10 mouse cellular contexts compared by ENCODE assay signal in genomic region chr5:118756078-118756477, GRCm38 (mm10).
DNase-seq lines count a peak whose midpoint lies in the region; ATAC-seq and TF ChIP-seq lines count a peak whose summit lies in the region.
"Had no signal": no experiment of that assay in that cellular context is flagged by ENCODE, and none has a peak within 500 bp of the region (broad histone marks: within the 10 kb centered on the region; RNA-seq: fewer than 3 reads in every experiment).

No protein-coding gene starts in this region.

- DNase-seq in heart, postnatal 10 days: peak; percentile 19 to 32
- no peak for DNase-seq in heart, postnatal 14 days
- DNase-seq in lung, embryonic 14.5 days: peak; percentile 27
- DNase-seq in lung, postnatal 36 days: no peak
- no peak for DNase-seq in right cerebral cortex, adult 18-20 months
- DNase-seq: gastrocnemius, postnatal 14 days had no signal

- peaks cover 95% of the 10 kb centered on the region for H3K36me3 ChIP-seq in lung, embryonic 14.5 days (ENCODE audit: insufficient read depth)
- H3K36me3 ChIP-seq in small intestine, adult 2 months (ENCODE audit: control insufficient read depth, insufficient read depth, low read length): peaks cover 82% of the 10 kb centered on the region

- H3K9me3 ChIP-seq in lung, embryonic 14.5 days (ENCODE audit: low read depth, low read length): no peaks in the 10 kb centered on the region
- H3K9me3 ChIP-seq: kidney, embryonic 15.5 days had no signal

- H3K27me3 ChIP-seq in lung, embryonic 14.5 days (ENCODE audit: insufficient read depth, low read length): no peaks in the 10 kb centered on the region
- no peaks in the 10 kb centered on the region for H3K27me3 ChIP-seq in small intestine, adult 2 months (ENCODE audit: control insufficient read depth, insufficient read depth, low read length)
- H3K27me3 ChIP-seq: kidney, embryonic 15.5 days had no signal

- no peak overlapping the region for H3K9ac ChIP-seq in lung, embryonic 14.5 days
- H3K9ac ChIP-seq: kidney, embryonic 15.5 days had no signal

- no peak for TF ChIP-seq POLR2A in bone marrow, adult 2 months (IDR thresholded peaks at IDR 0.05; ENCODE audit: borderline replicate concordance, control insufficient read depth, low read depth, low read length)
- no peak for TF ChIP-seq POLR2A in small intestine, adult 2 months (IDR thresholded peaks at IDR 0.05; ENCODE audit: low read depth, low read length)

- no peak overlapping the region for H3K4me2 ChIP-seq in lung, embryonic 14.5 days
- H3K4me2 ChIP-seq: kidney, embryonic 15.5 days had no signal

- TF ChIP-seq CTCF in lung, embryonic 14.5 days (IDR thresholded peaks at IDR 0.05; ENCODE audit: low read depth): peak; percentile 44
- peak; percentile 18; the same call in 1 of the 2 replicates for TF ChIP-seq CTCF in bone marrow, adult 2 months (IDR thresholded peaks at IDR 0.05; ENCODE audit: control insufficient read depth, insufficient read depth, low read length)
- TF ChIP-seq CTCF in small intestine, adult 2 months (IDR thresholded peaks at IDR 0.05; ENCODE audit: extremely low read depth, insufficient read length, insufficient replicate concordance, low read depth, low read length): peak; percentile 23; the same call in 1 of the 2 replicates

- H3K4me1 ChIP-seq in lung, embryonic 14.5 days (ENCODE audit: insufficient read depth): no peaks in the 10 kb centered on the region
- H3K4me1 ChIP-seq in bone marrow, adult 2 months (ENCODE audit: control insufficient read depth, insufficient read depth, low read length): no peaks in the 10 kb centered on the region
- H3K4me1 ChIP-seq in small intestine, adult 2 months (ENCODE audit: control insufficient read depth, insufficient read depth, insufficient read length, low read length): peaks cover 2% of the 10 kb centered on the region

- no peak overlapping the region for H3K4me3 ChIP-seq in lung, embryonic 14.5 days (ENCODE audit: low read depth, low read length)
- H3K4me3 ChIP-seq in bone marrow, adult 2 months (replicated peaks; ENCODE audit: control insufficient read depth, low read depth, low read length): no peak overlapping the region
- H3K4me3 ChIP-seq in small intestine, adult 2 months (ENCODE audit: low read depth, low read length): no peak overlapping the region
- H3K4me3 ChIP-seq: kidney, embryonic 15.5 days had no signal

- 67% methylated on average over 2 of the region's 2 CpGs for WGBS in lung, embryonic 14.5 days
- WGBS in bone marrow, adult 2 months: 80% methylated on average over 2 of the region's 2 CpGs
- 61% methylated on average over 2 of the region's 2 CpGs for WGBS in small intestine, adult 2 months

- no peak overlapping the region for H3K27ac ChIP-seq in lung, embryonic 14.5 days (ENCODE audit: low read depth)
- no peak overlapping the region for H3K27ac ChIP-seq in bone marrow, adult 2 months (ENCODE audit: control insufficient read depth, insufficient read depth, low read depth, low read length, poor library complexity)
- no peak overlapping the region for H3K27ac ChIP-seq in small intestine, adult 2 months (ENCODE audit: insufficient read depth, low read depth, low read length)
- H3K27ac ChIP-seq: kidney, embryonic 15.5 days had no signal

- no peak for ATAC-seq in lung, embryonic 14.5 days (ENCODE audit: insufficient read depth)
- ATAC-seq in megakaryocyte-erythroid progenitor cell, adult 5-6 weeks (replicated peaks; ENCODE audit: low FRiP score, low TSS enrichment, poor library complexity, severe bottlenecking): no peak

- intact Hi-C loops in heart, postnatal 10 days (cut with DNase I): loop anchor here (1.0 kb wide), 1 partner anchor 487 kb away; no protein-coding TSS in a partner anchor
- intact Hi-C loops in heart, postnatal 14 days (cut with DNase I): no loop called here

Comparison
In these comparisons a context has a peak if more than half of its experiments do, and no peak if none do; other contexts are left out.
1. DNase-seq: peak in heart, postnatal 10 days (2 of 2) and lung, embryonic 14.5 days (single experiment); none in heart, postnatal 14 days (0 of 2), lung, postnatal 36 days (single experiment) and right cerebral cortex, adult 18-20 months (single experiment).
2. Peak in every context shown above with its lines, with median percentiles within 50 percentile points of each other: CTCF ChIP-seq.